Mouse (Mus musculus) spleen, adult 2 months (tissue): Measurements from ENCODE around the gene Cactin. TPM values are rescaled to one million over a fixed set of nuclear protein-coding genes. Genes with fewer than 3 reads are reported as not detected.

Experiments used
- DNase-seq, 2 experiments: peaks; one replicate each; pipeline versions ENCODE4 v3.0.0 to v3.0.0-alpha.2; 2012 to 2021; ENCODE audit warnings: low spot score in 2 of 2, low read depth in 1 of 2
- H3K27ac ChIP-seq: fragments of 200-500 bp; 2 replicates; pipeline ENCODE4 v1.5.1; 2012; ENCODE audit warnings: low read length, inconsistent platforms; ENCODE audit not compliant: insufficient read depth
- H3K27me3 ChIP-seq: fragments of 200-500 bp; 2 replicates; pipeline ENCODE4 v1.6.1; 2012; ENCODE audit warnings: mild to moderate bottlenecking, moderate library complexity, low read length, inconsistent platforms; ENCODE audit not compliant: control insufficient read depth, insufficient read depth
- H3K36me3 ChIP-seq: fragments of 200-500 bp; 2 replicates; pipeline ENCODE4 v1.6.1; 2012; ENCODE audit warnings: mild to moderate bottlenecking, low read length, inconsistent platforms; ENCODE audit not compliant: control insufficient read depth, insufficient read depth
- H3K4me1 ChIP-seq: fragments of 200-500 bp; 2 replicates; pipeline ENCODE4 v1.6.1; 2011; ENCODE audit warnings: inconsistent platforms; ENCODE audit not compliant: control insufficient read depth, insufficient read depth, insufficient read length
- H3K4me3 ChIP-seq: fragments of 200-500 bp; 2 replicates; pipeline ENCODE4 v1.5.1; 2011; ENCODE audit warnings: mild to moderate bottlenecking, inconsistent platforms; ENCODE audit not compliant: insufficient read depth, insufficient read length; ENCODE audit errors: extremely low read depth
- CTCF ChIP-seq: fragments of 200-500 bp; IDR thresholded peaks from 2 replicates; pipeline ENCODE4 v1.5.1; 2011; ENCODE audit warnings: mild to moderate bottlenecking, inconsistent platforms; ENCODE audit not compliant: insufficient read depth, insufficient read length, insufficient replicate concordance; ENCODE audit errors: extremely low read depth
- POLR2A ChIP-seq: fragments of 200-500 bp; IDR thresholded peaks from 2 replicates; pipeline ENCODE4 v1.6.1; 2011; ENCODE audit warnings: low read depth, low read length, inconsistent platforms
- WGBS: fragments of 180-500 bp; shearing (Covaris S2); methylation state at CpG from one replicate; pipeline ENCODE4 v1.1.7; 2018; 5-methylcytosine and 5-hydroxymethylcytosine counted together
- polyA plus RNA-seq: library from polyadenylated mRNA; depleted of rRNA; stranded (reverse); fragments of >200 nt; gene quantifications from 2 replicates; pipeline ENCODE4 v1.2.3, GENCODE M21; 2012

The Cactin gene
- polyA plus RNA-seq, 1 experiment: 38.6 TPM

- no peak overlapping the region for H3K4me3 ChIP-seq
- H3K36me3 ChIP-seq: no peaks in the 10 kb centered on the region
- 30% methylated on average over 24 of the region's 24 CpGs for WGBS
- TF ChIP-seq POLR2A (no peak), CTCF (no peak)
- H3K27ac ChIP-seq: peak overlapping the region; percentile 22; the same call in 1 of the 2 replicates
- H3K27me3 ChIP-seq: no peaks in the 10 kb centered on the region
- peaks cover 34% of the 10 kb centered on the region; the same call in 1 of the 2 replicates for H3K4me1 ChIP-seq
- no peak for DNase-seq
Measured at GRCm38 (mm10) chr10:81290698-81291460, 30.0 kb upstream of the Cactin start.

GRCm38 (mm10) chr10:81291511-81292104 is 29.3 kb upstream of the Cactin start, which contains the start of gene Tjp3:
Gene Tjp3, minus strand, starts transcription at chr10:81291581.
- Histone ChIP-seq H3K27me3 (no peaks in the 10 kb centered on the region), H3K4me1 (peaks cover 39% of the 10 kb centered on the region; the same call in 1 of the 2 replicates), H3K27ac (peak within 1 kb of the TSS; percentile 48), H3K36me3 (no peaks in the 10 kb centered on the region), H3K4me3 (no peak within 1 kb of the TSS)
- DNase-seq: no peak
- 41% methylated on average over 9 of the region's 9 CpGs for WGBS
- TF ChIP-seq CTCF (no peak), POLR2A (no peak)

GRCm38 (mm10) chr10:81292554-81293333 is 28.2 kb upstream of the Cactin start, which contains the start of gene Pip5k1c:
Gene Pip5k1c, plus strand, starts transcription at chr10:81292963.
- H3K27ac ChIP-seq: peak within 1 kb of the TSS; percentile 93
- peak within 1 kb of the TSS; percentile 83 for H3K4me3 ChIP-seq
- H3K4me1 ChIP-seq: peaks cover 49% of the 10 kb centered on the region
- TF ChIP-seq POLR2A (peak; percentile 83), CTCF (peak; percentile 80)
- DNase-seq: peak; percentile 99 to 100
- H3K27me3 ChIP-seq: no peaks in the 10 kb centered on the region
- WGBS: under 1% methylated on average over 75 of the region's 80 CpGs
- H3K36me3 ChIP-seq: no peaks in the 10 kb centered on the region

- DNase-seq: no peak
- peak overlapping the region; percentile 83 for H3K4me3 ChIP-seq
- TF ChIP-seq POLR2A (no peak), CTCF (no peak)
- WGBS: 2% methylated on average over 25 of the region's 25 CpGs
- no peaks in the 10 kb centered on the region for H3K36me3 ChIP-seq
- H3K4me1 ChIP-seq: peaks cover 57% of the 10 kb centered on the region
- no peaks in the 10 kb centered on the region for H3K27me3 ChIP-seq
- peak overlapping the region; percentile 93 for H3K27ac ChIP-seq
Measured at GRCm38 (mm10) chr10:81293334-81294030, 27.4 kb upstream of the Cactin start.

GRCm38 (mm10) chr10:81294442-81294841 is 26.5 kb upstream of the Cactin start:
- TF ChIP-seq CTCF: no peak
- no peak for TF ChIP-seq POLR2A
- Histone ChIP-seq H3K27ac (no peak overlapping the region), H3K4me3 (no peak overlapping the region), H3K4me1 (peaks cover 66% of the 10 kb centered on the region), H3K27me3 (no peaks in the 10 kb centered on the region), H3K36me3 (no peaks in the 10 kb centered on the region)
- WGBS: 32% methylated on average over 8 of the region's 8 CpGs
- no peak for DNase-seq

GRCm38 (mm10) chr10:81295185-81295584 is 25.7 kb upstream of the Cactin start:
- WGBS: 90% methylated on average over 6 of the region's 6 CpGs

More at GRCm38 (mm10) chr10:81295185-81295584, 25.7 kb upstream of the Cactin start:
- DNase-seq: no peak
- Histone ChIP-seq H3K36me3 (no peaks in the 10 kb centered on the region), H3K4me3 (no peak overlapping the region), H3K27ac (no peak overlapping the region), H3K4me1 (peaks cover 73% of the 10 kb centered on the region), H3K27me3 (no peaks in the 10 kb centered on the region)
- TF ChIP-seq CTCF: no peak
- TF ChIP-seq POLR2A: no peak
